Mouse (Mus musculus): ENCODE results near the gene Iqcn. TPM values are rescaled to one million over a fixed set of nuclear protein-coding genes. Genes with fewer than 3 reads are reported as not detected.

The Iqcn gene
- polyA plus RNA-seq, 1 experiment from 2014 or later = not detected

GRCm38 (mm10) chr8:70765838-70766570 is 62.7 kb downstream of the Iqcn start:
- H3K9ac ChIP-seq (ENCODE audit: low read depth, low read length) = peak overlapping the region; percentile 50
- peak overlapping the region; percentile 13; the same call in 1 of the 2 replicates for H3K4me3 ChIP-seq (ENCODE audit: low read depth, low read length)
- peaks cover 16% of the 10 kb centered on the region for H3K4me1 ChIP-seq (ENCODE audit: control insufficient read depth, insufficient read depth, low read length)
- peak overlapping the region; percentile 48 for H3K4me2 ChIP-seq (ENCODE audit: low read length)
- H3K36me3 ChIP-seq (ENCODE audit: control insufficient read depth, insufficient read depth, low read length) = peaks cover 20% of the 10 kb centered on the region
- H3K27me3 ChIP-seq (ENCODE audit: control insufficient read depth, insufficient read depth, low read depth, low read length) = peaks cover 4% of the 10 kb centered on the region
- ATAC-seq = no peak
- H3K9me3 ChIP-seq (replicated peaks; ENCODE audit: control insufficient read depth, low read length, poor library complexity, severe bottlenecking) = no peaks in the 10 kb centered on the region
- 2% methylated on average over 34 of the region's 34 CpGs for WGBS
- H3K27ac ChIP-seq (ENCODE audit: low read length) = no peak overlapping the region

- 10% methylated on average over 21 of the region's 21 CpGs for WGBS
- Histone ChIP-seq H3K27ac (ENCODE audit: low read length) (no peak overlapping the region), H3K9me3 (replicated peaks; ENCODE audit: control insufficient read depth, low read length, poor library complexity, severe bottlenecking) (no peaks in the 10 kb centered on the region), H3K36me3 (ENCODE audit: control insufficient read depth, insufficient read depth, low read length) (peaks cover 28% of the 10 kb centered on the region), H3K4me3 (ENCODE audit: low read depth, low read length) (peak overlapping the region; percentile 12; the same call in 1 of the 2 replicates), H3K4me1 (ENCODE audit: control insufficient read depth, insufficient read depth, low read length) (peaks cover 11% of the 10 kb centered on the region), H3K4me2 (ENCODE audit: low read length) (peak overlapping the region; percentile 48), H3K9ac (ENCODE audit: low read depth, low read length) (peak overlapping the region; percentile 50), H3K27me3 (ENCODE audit: control insufficient read depth, insufficient read depth, low read depth, low read length) (peaks cover 4% of the 10 kb centered on the region)
- ATAC-seq = no peak
Measured at GRCm38 (mm10) chr8:70766571-70767440, 63.5 kb downstream of the Iqcn start.

Other genes with a start within 250 kb of the Iqcn start
- 31.0 and 32.4 TPM in 2 replicates for gene Klhl26, start 226.5 kb upstream of the Iqcn start, polyA plus RNA-seq (2015; fragmentation: Nextera tagmentation; extraction: Ambion mirVana)
- gene Tmem59l, start 216.1 kb upstream of the Iqcn start, polyA plus RNA-seq (2015; fragmentation: Nextera tagmentation; extraction: Ambion mirVana) = 121 and 151 TPM in 2 replicates
- gene Crlf1, start 210.3 kb upstream of the Iqcn start, polyA plus RNA-seq (2015; fragmentation: Nextera tagmentation; extraction: Ambion mirVana) = 3.6 and 6.3 TPM in 2 replicates
- gene Rex1bd, start 196.7 kb upstream of the Iqcn start, polyA plus RNA-seq (2015; fragmentation: Nextera tagmentation; extraction: Ambion mirVana) = 163 and 185 TPM in 2 replicates
- gene Uba52, start 192.7 kb upstream of the Iqcn start, polyA plus RNA-seq (2015; fragmentation: Nextera tagmentation; extraction: Ambion mirVana) = 584 and 621 TPM in 2 replicates
- 406 and 425 TPM in 2 replicates for gene Fkbp8, start 175.7 kb upstream of the Iqcn start, polyA plus RNA-seq (2015; fragmentation: Nextera tagmentation; extraction: Ambion mirVana)
- gene Kxd1, start 175.5 kb upstream of the Iqcn start, polyA plus RNA-seq (2015; fragmentation: Nextera tagmentation; extraction: Ambion mirVana) = 43.1 and 43.3 TPM in 2 replicates
- 16.7 and 19.2 TPM in 2 replicates for gene Ell, start 164.0 kb upstream of the Iqcn start, polyA plus RNA-seq (2015; fragmentation: Nextera tagmentation; extraction: Ambion mirVana)
- gene Isyna1, start 109.1 kb upstream of the Iqcn start, polyA plus RNA-seq (2015; fragmentation: Nextera tagmentation; extraction: Ambion mirVana) = 155 and 171 TPM in 2 replicates
- 151 and 173 TPM in 2 replicates for gene Ssbp4, start 94.6 kb upstream of the Iqcn start, polyA plus RNA-seq (2015; fragmentation: Nextera tagmentation; extraction: Ambion mirVana)
- 0.64 and 0.97 TPM in 2 replicates for gene Lrrc25, start 87.3 kb upstream of the Iqcn start, polyA plus RNA-seq (2015; fragmentation: Nextera tagmentation; extraction: Ambion mirVana)
- gene Gdf15, start 71.0 kb upstream of the Iqcn start, polyA plus RNA-seq (2015; fragmentation: Nextera tagmentation; extraction: Ambion mirVana) = 0.35 and 0.39 TPM in 2 replicates
- 67.2 and 69.7 TPM in 2 replicates for gene Pgpep1, start 43.1 kb upstream of the Iqcn start, polyA plus RNA-seq (2015; fragmentation: Nextera tagmentation; extraction: Ambion mirVana)
- 137 and 143 TPM in 2 replicates for gene Lsm4, start 30.2 kb upstream of the Iqcn start, polyA plus RNA-seq (2015; fragmentation: Nextera tagmentation; extraction: Ambion mirVana)
- 60.4 and 67.9 TPM in 2 replicates for gene Jund, start 4.5 kb upstream of the Iqcn start, polyA plus RNA-seq (2015; fragmentation: Nextera tagmentation; extraction: Ambion mirVana)
- gene Gm3336, start 15.1 kb downstream of the Iqcn start, polyA plus RNA-seq (2015; fragmentation: Nextera tagmentation; extraction: Ambion mirVana) = not detected in 2 replicates
- gene Pde4c, start 20.3 kb downstream of the Iqcn start, polyA plus RNA-seq (2015; fragmentation: Nextera tagmentation; extraction: Ambion mirVana) = 0.11 and 0.23 TPM in 2 replicates
- 477 and 573 TPM in 2 replicates for gene Rab3a, start 51.2 kb downstream of the Iqcn start, polyA plus RNA-seq (2015; fragmentation: Nextera tagmentation; extraction: Ambion mirVana)
- 34.8 and 35.7 TPM in 2 replicates for gene Mpv17l2, start 57.5 kb downstream of the Iqcn start, polyA plus RNA-seq (2015; fragmentation: Nextera tagmentation; extraction: Ambion mirVana)
- 107 and 112 TPM in 2 replicates for gene Pik3r2, start 73.3 kb downstream of the Iqcn start, polyA plus RNA-seq (2015; fragmentation: Nextera tagmentation; extraction: Ambion mirVana)
- gene Mast3, start 101.6 kb downstream of the Iqcn start, polyA plus RNA-seq (2015; fragmentation: Nextera tagmentation; extraction: Ambion mirVana) = 21.1 and 23.2 TPM in 2 replicates
- gene Il12rb1, start 105.0 kb downstream of the Iqcn start, polyA plus RNA-seq (2015; fragmentation: Nextera tagmentation; extraction: Ambion mirVana) = 0.08 and 0.19 TPM in 2 replicates
- gene Arrdc2, start 136.3 kb downstream of the Iqcn start, polyA plus RNA-seq (2015; fragmentation: Nextera tagmentation; extraction: Ambion mirVana) = 6.7 and 8.1 TPM in 2 replicates
- gene Kcnn1, start 159.8 kb downstream of the Iqcn start, polyA plus RNA-seq (2015; fragmentation: Nextera tagmentation; extraction: Ambion mirVana) = 15.4 and 16.1 TPM in 2 replicates
- gene Ccdc124, start 170.5 kb downstream of the Iqcn start, polyA plus RNA-seq (2015; fragmentation: Nextera tagmentation; extraction: Ambion mirVana) = 167 and 182 TPM in 2 replicates
- gene Slc5a5, start 189.3 kb downstream of the Iqcn start, polyA plus RNA-seq (2015; fragmentation: Nextera tagmentation; extraction: Ambion mirVana) = 1.7 and 1.9 TPM in 2 replicates
- gene Rpl18a, start 194.0 kb downstream of the Iqcn start, polyA plus RNA-seq (2015; fragmentation: Nextera tagmentation; extraction: Ambion mirVana) = 1,781 and 1,796 TPM in 2 replicates
- 59.7 and 65.0 TPM in 2 replicates for gene Map1s, start 202.5 kb downstream of the Iqcn start, polyA plus RNA-seq (2015; fragmentation: Nextera tagmentation; extraction: Ambion mirVana)

Measured in midbrain, embryonic 16.5 days (tissue).